Mouse (Mus musculus) hindbrain, postnatal 0 days (tissue): ENCODE data around the gene Arhgef40. TPM values are rescaled to one million over a fixed set of nuclear protein-coding genes. Genes with fewer than 3 reads are reported as not detected.

Experiments
- ATAC-seq: fragments of 200-750 bp; cut with Nextera tagmentation; 2 replicates; pipeline ENCODE4 v1.8.0; 2017; ENCODE audit warnings: mild to moderate bottlenecking, moderate TSS enrichment, moderate library complexity
- DNase-seq: peaks from one replicate; pipeline ENCODE4 v3.0.0-alpha.2; 2015; ENCODE audit warnings: low spot score
- H3K27ac ChIP-seq: fragments of 300-500 bp; sonication (generic); 2 replicates; pipeline ENCODE4 v1.5.1; 2014; ENCODE audit warnings: mild to moderate bottlenecking
- H3K27me3 ChIP-seq: fragments of 300-500 bp; sonication (generic); 2 replicates; pipeline ENCODE4 v1.6.1; 2014; ENCODE audit warnings: low read length, mixed read lengths; ENCODE audit not compliant: insufficient read depth
- H3K36me3 ChIP-seq: fragments of 300-500 bp; sonication (generic); 2 replicates; pipeline ENCODE4 v1.6.1; 2014; ENCODE audit warnings: low read length, mixed read lengths; ENCODE audit not compliant: insufficient read depth
- H3K4me1 ChIP-seq: fragments of 300-500 bp; sonication (generic); 2 replicates; pipeline ENCODE4 v1.6.1; 2014; ENCODE audit warnings: antibody characterized with exemption, low read length, mixed read lengths; ENCODE audit not compliant: insufficient read depth
- H3K4me2 ChIP-seq: fragments of 300-500 bp; sonication (generic); 2 replicates; pipeline ENCODE4 v1.6.1; 2014; ENCODE audit warnings: low read depth, mild to moderate bottlenecking, low read length, moderate library complexity, mixed read lengths
- H3K4me3 ChIP-seq: fragments of 300-500 bp; sonication (generic); 2 replicates; pipeline ENCODE4 v1.5.1; 2014; ENCODE audit warnings: low read length
- H3K9ac ChIP-seq: fragments of 300-500 bp; sonication (generic); replicated peaks from 2 replicates; pipeline ENCODE4 v1.6.1; 2014; ENCODE audit warnings: mild to moderate bottlenecking, low read length, moderate library complexity, mixed read lengths
- H3K9me3 ChIP-seq: fragments of 300-500 bp; sonication (generic); 2 replicates; pipeline ENCODE4 v1.6.1; 2016; ENCODE audit warnings: low read length, mixed read lengths
- CTCF ChIP-seq: IDR thresholded peaks from 2 replicates; pipeline ENCODE4 v1.5.1; 2016; ENCODE audit warnings: antibody characterized with exemption, control low read depth, low read depth
- WGBS: fragments of 180-500 bp; shearing (Covaris S2); extraction: QIAGEN DNeasy Blood & Tissue Kit; methylation state at CpG from one replicate; pipeline ENCODE4 v1.1.7; 2014; 5-methylcytosine and 5-hydroxymethylcytosine counted together
- polyA plus RNA-seq: library from polyadenylated mRNA; unstranded; fragments of >200 nt; fragmentation: Nextera tagmentation; extraction: Ambion mirVana; gene quantifications from 2 replicates; pipeline ENCODE4 v1.2.1, GENCODE M21; 2015
- total RNA-seq: library from RNA; depleted of rRNA; stranded (reverse); fragments of >200 nt; gene quantifications from 2 replicates; pipeline ENCODE4 v1.2.3, GENCODE M21; 2014

Arhgef40 gene
- total and polyA plus RNA-seq, 2 experiments from 2014 or later, result 56.4 to 124 TPM

- no peak for TF ChIP-seq CTCF
- Histone ChIP-seq H3K4me1 (peaks cover 32% of the 10 kb centered on the region), H3K4me3 (no peak overlapping the region), H3K9me3 (no peaks in the 10 kb centered on the region), H3K27ac (peak overlapping the region; percentile 96; the same call in 1 of the 2 replicates), H3K27me3 (no peaks in the 10 kb centered on the region), H3K36me3 (no peaks in the 10 kb centered on the region), H3K9ac (no peak overlapping the region), H3K4me2 (no peak overlapping the region)
- DNase-seq, result no peak
- 73% methylated on average over 13 of the region's 13 CpGs for WGBS
- no peak for ATAC-seq
Observed at GRCm38 (mm10) chr14:52016625-52017405, 32.3 kb downstream of the Arhgef40 start.

- H3K4me2 ChIP-seq, result no peak overlapping the region
- H3K4me1 ChIP-seq, result peaks cover 30% of the 10 kb centered on the region
- no peaks in the 10 kb centered on the region for H3K36me3 ChIP-seq
- DNase-seq (no peak), ATAC-seq (no peak)
- H3K27me3 ChIP-seq, result no peaks in the 10 kb centered on the region
- H3K27ac ChIP-seq, result no peak overlapping the region
- WGBS, result 82% methylated on average over 4 of the region's 4 CpGs
- H3K4me3 ChIP-seq, result no peak overlapping the region
- no peak overlapping the region for H3K9ac ChIP-seq
- H3K9me3 ChIP-seq, result no peaks in the 10 kb centered on the region
- TF ChIP-seq CTCF, result no peak
Observed at GRCm38 (mm10) chr14:52017662-52018061, 33.1 kb downstream of the Arhgef40 start.

- TF ChIP-seq CTCF, result no peak
- peaks cover 32% of the 10 kb centered on the region for H3K4me1 ChIP-seq
Observed at GRCm38 (mm10) chr14:52018248-52019050, 33.9 kb downstream of the Arhgef40 start.

GRCm38 (mm10) chr14:52019051-52019589, 34.6 kb downstream of the Arhgef40 start:
- DNase-seq (no peak), ATAC-seq (no peak; the same call in 1 of the 2 replicates)
- peak overlapping the region; percentile 65 for H3K4me3 ChIP-seq
- H3K36me3 ChIP-seq, result no peaks in the 10 kb centered on the region
- H3K4me2 ChIP-seq, result peak overlapping the region; percentile 73
- TF ChIP-seq CTCF, result no peak
- H3K27me3 ChIP-seq, result no peaks in the 10 kb centered on the region
- H3K9ac ChIP-seq, result peak overlapping the region; percentile 96
- 28% methylated on average over 12 of the region's 12 CpGs for WGBS
- peaks cover 32% of the 10 kb centered on the region for H3K4me1 ChIP-seq
- H3K9me3 ChIP-seq, result no peaks in the 10 kb centered on the region
- peak overlapping the region; percentile 99 for H3K27ac ChIP-seq

More at GRCm38 (mm10) chr14:52018248-52019050, 33.9 kb downstream of the Arhgef40 start:
- no peaks in the 10 kb centered on the region for H3K36me3 ChIP-seq
- H3K27me3 ChIP-seq, result no peaks in the 10 kb centered on the region
- DNase-seq, result no peak
- peak overlapping the region; percentile 99 for H3K27ac ChIP-seq
- H3K4me2 ChIP-seq, result peak overlapping the region; percentile 73
- H3K9ac ChIP-seq, result peak overlapping the region; percentile 96; the same call in 1 of the 2 replicates
- no peak for ATAC-seq
- no peaks in the 10 kb centered on the region for H3K9me3 ChIP-seq
- H3K4me3 ChIP-seq, result peak overlapping the region; percentile 65
- WGBS, result 83% methylated on average over 15 of the region's 15 CpGs

GRCm38 (mm10) chr14:52019590-52020340, 35.2 kb downstream of the Arhgef40 start:
- peak; percentile 70 for TF ChIP-seq CTCF
- under 1% methylated on average over 63 of the region's 74 CpGs for WGBS
- ATAC-seq, result peak; percentile 92
- peak overlapping the region; percentile 96 for H3K9ac ChIP-seq
- H3K4me1 ChIP-seq, result peaks cover 32% of the 10 kb centered on the region
- H3K27ac ChIP-seq, result peak overlapping the region; percentile 99
- no peaks in the 10 kb centered on the region for H3K36me3 ChIP-seq
- peak; percentile 99 for DNase-seq
- H3K9me3 ChIP-seq, result no peaks in the 10 kb centered on the region
- peak overlapping the region; percentile 73 for H3K4me2 ChIP-seq
- no peaks in the 10 kb centered on the region for H3K27me3 ChIP-seq
- peak overlapping the region; percentile 65 for H3K4me3 ChIP-seq
